Mouse (Mus musculus): ENCODE measurements around the gene Ccdc43.

DNA sequence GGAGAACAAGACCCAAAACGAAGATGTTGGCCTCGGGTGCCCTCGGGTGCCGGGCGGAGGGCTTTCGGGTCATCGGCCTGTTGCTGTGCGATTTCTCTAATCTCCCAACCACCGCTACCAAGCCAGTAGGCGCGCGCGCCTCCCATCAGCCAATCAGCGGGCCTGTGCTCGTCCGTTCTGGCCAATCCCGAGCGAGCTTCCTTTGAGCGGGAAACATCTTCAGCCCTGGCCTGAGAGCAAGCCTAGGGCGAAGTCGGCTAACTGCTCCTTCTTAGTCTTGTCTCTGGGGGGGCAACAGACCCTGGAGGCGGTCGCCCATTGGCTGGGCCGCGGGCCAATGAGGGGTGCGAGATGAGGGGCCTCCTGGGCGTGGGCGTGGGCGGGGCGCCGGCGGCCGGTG, 32.4 kb downstream of the Ccdc43 start:
- TF ChIP-seq CTCF (IDR thresholded peaks at IDR 0.05 in 2 of 3, conservative IDR thresholded peaks at IDR 0.05 in 1 of 3; ENCODE audit: control insufficient read depth in 1 of 3, insufficient read depth in 1 of 3, low read depth in 2 of 3, low read length in 3 of 3, poor library complexity in 1 of 3, severe bottlenecking in 1 of 3) (no peak), E2F4 (IDR thresholded peaks at IDR 0.05; ENCODE audit: borderline replicate concordance, low read depth, low read length) (no peak), USF1 (IDR thresholded peaks at IDR 0.05; ENCODE audit: low read depth, low read length) (no peak), ELF1 (IDR thresholded peaks at IDR 0.05; ENCODE audit: low read depth, low read length) (no peak), GATA1 (IDR thresholded peaks at IDR 0.05; ENCODE audit: low read depth, low read length) (no peak), SMC3 (IDR thresholded peaks at IDR 0.05; ENCODE audit: low read depth, low read length) (no peak), POLR2A (IDR thresholded peaks at IDR 0.05; ENCODE audit: control insufficient read depth in 1 of 2, insufficient read depth in 1 of 2, low read depth in 1 of 2, low read length in 2 of 2, poor library complexity in 1 of 2) (no peak), ZMIZ1 (IDR thresholded peaks at IDR 0.05; ENCODE audit: low read depth, low read length) (no peak), TAL1 (IDR thresholded peaks at IDR 0.05; ENCODE audit: low read length) (no peak), HCFC1 (IDR thresholded peaks at IDR 0.05; ENCODE audit: low read depth, low read length) (no peak)
